Mouse (Mus musculus): ENCODE results near the gene Serac1. TPM values are rescaled to one million over a fixed set of nuclear protein-coding genes. Genes with fewer than 3 reads are reported as not detected.

Gene Serac1
- total RNA-seq, 2 experiments from 2014 or later: 14.2 to 17.4 TPM

DNA sequence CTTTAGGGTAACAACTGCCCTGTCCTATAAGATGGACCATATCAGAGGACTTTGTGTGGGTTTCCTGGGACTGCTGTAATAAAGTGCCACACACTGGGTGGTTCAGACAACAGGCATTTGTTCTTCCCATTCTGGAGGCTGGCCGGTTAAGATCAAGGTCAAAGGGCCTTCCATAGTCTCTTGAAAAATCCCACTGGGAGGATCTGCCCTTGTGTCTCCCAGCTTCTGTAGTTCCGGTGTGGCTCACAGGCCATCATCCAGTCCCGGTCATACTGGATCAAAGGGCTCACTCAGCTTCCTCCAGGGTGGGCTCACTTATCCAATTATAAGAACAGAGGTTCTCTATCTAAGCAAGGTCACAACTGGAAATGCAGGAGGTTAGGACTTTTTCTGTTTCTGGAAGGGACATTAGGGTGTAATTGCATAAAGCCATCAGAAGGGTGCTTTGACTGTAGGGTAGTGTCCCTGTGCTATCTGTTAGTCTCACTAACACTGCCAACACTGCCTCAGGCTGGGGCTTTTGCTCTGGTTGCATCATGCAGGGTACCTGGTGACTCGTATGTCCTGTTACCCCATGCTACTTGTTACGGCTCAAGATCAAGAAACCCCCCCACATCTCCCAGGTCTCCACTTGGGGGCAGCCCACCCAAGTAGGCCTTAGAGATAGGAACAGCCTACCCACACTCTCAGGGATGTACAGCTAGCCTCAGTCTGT, 86.5 kb downstream of the Serac1 start:
- intact Hi-C loops (cut with DNase I): no loop called here
- DNase-seq (ENCODE audit: extremely low spot score in 1 of 2, low spot score in 2 of 2): no peak

Other genes starting within 250 kb of the Serac1 start
- 10 to 100 TPM in 1 of 2 experiments, 1 to 10 TPM in 1; 10.0 to 10.9 TPM for gene Snx9, start 238.4 kb downstream of the Serac1 start, total RNA-seq (2021)
- gene Synj2, start 138.5 kb downstream of the Serac1 start, total RNA-seq (2021): 10 to 100 TPM; 32.8 to 34.8 TPM
- gene Gtf2h5, start within 50 bp of the Serac1 start, total RNA-seq (2021): 100 to 1,000 TPM; 167 to 180 TPM
- 100 to 1,000 TPM; 296 to 306 TPM for gene Tulp4, start 26.7 kb upstream of the Serac1 start, total RNA-seq (2021)
- gene Tmem181a, start 177.1 kb upstream of the Serac1 start, total RNA-seq (2021): 100 to 1,000 TPM; 101 to 103 TPM
- gene Dynlt1a, start 237.8 kb upstream of the Serac1 start, total RNA-seq (2021): 10 to 100 TPM; 20.3 to 20.4 TPM

Measured in left cerebral cortex, postnatal 10 days (tissue).